Mouse (Mus musculus) ovary, postnatal 14 days (tissue): Measurements from ENCODE around the gene Vmn1r128.
"Not testable (repeated sequence)": the region's sequence is repeated elsewhere in the genome, so short reads cannot be mapped to it uniquely, and the experiment has no call there.

ENCODE experiments used
- DNase-seq: peaks from one replicate; pipeline ENCODE4 v3.0.0; 2022; ENCODE audit warnings: low spot score

Vmn1r128 gene

GRCm38 (mm10) chr7:21349073-21349472 lies at the start of gene Vmn1r128:
Gene Vmn1r128 (plus strand): TSS chr7:21349373.
- not testable (repeated sequence) for DNase-seq

- DNase-seq = not testable (repeated sequence)
Observed at GRCm38 (mm10) chr7:21301367-21301766, 47.8 kb upstream of the Vmn1r128 start, which contains the start of gene Vmn1r126. Gene Vmn1r126 (minus strand): TSS chr7:21301467.

GRCm38 (mm10) chr7:21319761-21320160 lies 29.4 kb upstream of the Vmn1r128 start, which contains the start of gene Vmn1r127:
Gene Vmn1r127 (minus strand): TSS chr7:21319861.
- not testable (repeated sequence) for DNase-seq

- DNase-seq = not testable (repeated sequence)
Observed at GRCm38 (mm10) chr7:21361191-21361590, 12.0 kb downstream of the Vmn1r128 start, which contains the start of gene Vmn1r129. Gene Vmn1r129 (minus strand): TSS chr7:21361291.
